Mouse (Mus musculus) cerebellum, adult (tissue): ENCODE data around the gene Myo1e.

Experiments used
- ATAC-seq: cut with Nextera tagmentation; 2 replicates; pipeline ENCODE4 v1.9.2; 2017; ENCODE audit warnings: mild to moderate bottlenecking, moderate library complexity, mixed read lengths; ENCODE audit not compliant: insufficient number of reproducible peaks, low FRiP score, low TSS enrichment

Myo1e gene

DNA sequence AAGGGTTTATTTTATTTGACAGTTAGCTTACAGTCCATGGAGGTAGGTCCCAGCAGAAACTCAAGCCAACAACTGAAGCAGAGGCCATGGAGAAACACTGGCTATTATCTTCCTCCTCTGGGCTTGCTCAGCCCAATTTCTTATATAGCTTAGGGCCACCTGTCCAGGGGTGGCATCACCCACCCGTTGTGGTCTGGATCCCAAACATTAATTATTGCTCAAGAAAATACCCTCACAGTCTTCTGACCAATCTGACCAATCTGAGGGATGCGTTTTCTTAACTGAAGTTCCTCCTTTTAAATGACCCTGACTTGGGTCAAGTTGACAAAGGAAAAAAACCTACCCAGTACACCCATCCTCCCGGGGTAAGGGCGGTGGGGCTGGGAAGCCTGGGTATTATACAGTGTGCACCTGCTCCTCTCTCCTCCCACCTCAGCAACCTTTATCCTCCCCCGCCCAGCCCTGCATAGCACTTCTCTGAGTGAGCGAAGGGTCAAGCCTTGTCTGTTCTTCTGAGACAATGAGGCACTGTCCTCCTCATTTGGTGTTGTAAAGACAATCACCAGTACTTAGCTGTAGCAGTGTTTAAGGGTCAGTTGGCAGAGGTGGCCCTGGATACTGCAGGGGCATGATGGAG is 12.3 kb downstream of the Myo1e start:
- ATAC-seq: no peak

DNA sequence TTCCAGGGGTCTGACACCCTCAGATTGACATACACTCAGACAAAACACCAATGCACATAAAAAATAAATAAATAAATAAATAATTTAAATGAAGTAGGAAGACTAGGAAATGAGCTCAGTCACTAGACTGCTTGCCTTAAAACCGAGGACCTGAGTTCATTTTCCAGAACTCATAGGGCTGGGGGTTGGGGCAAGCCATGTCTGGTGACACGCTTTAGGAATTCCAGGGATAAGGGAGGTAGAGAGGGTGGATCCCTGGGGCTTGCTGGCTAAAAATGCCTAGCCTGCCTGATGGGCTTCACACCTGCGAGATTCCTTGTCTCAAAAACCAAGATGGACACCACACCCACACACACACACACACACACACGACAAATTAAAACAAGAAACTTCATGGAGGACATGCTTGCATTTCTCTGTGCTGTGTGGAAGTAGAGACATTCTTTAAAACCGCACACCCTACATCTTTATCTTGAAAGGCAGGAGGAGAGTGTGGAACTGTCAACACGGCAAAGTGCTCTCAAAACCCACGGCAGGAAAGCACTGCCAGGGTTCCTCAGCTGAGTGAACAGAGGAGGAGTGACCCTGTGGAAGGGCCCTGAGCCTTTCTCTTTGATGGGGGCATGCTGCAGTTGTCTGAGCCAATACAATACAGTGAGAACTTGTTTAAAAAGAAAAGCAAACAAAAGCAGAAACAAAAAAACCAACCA is 13.5 kb downstream of the Myo1e start:
- no peak for ATAC-seq

GRCm38 (mm10) chr9:70223142-70223541 is 16.0 kb downstream of the Myo1e start:
- ATAC-seq: no peak

DNA sequence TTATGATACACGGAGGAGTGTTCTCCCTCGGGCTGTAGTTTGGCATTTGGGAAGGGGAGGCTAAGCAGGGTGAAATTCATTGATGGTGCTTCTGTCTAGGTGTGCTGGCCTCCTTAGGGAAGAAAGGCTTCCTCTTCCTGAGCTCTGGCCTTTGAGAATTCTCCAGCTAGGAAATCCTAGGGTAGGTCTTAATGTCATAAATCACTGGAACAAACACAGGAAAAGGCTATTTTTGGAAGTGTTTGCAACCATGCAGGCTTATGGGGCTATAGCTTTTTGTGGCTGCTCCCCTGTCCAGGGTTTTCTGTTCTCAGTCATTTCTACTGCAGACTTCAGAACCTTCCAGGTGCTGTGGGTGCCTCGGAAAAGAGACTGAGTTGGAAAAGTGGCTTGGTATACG is 16.9 kb downstream of the Myo1e start:
- no peak for ATAC-seq

DNA sequence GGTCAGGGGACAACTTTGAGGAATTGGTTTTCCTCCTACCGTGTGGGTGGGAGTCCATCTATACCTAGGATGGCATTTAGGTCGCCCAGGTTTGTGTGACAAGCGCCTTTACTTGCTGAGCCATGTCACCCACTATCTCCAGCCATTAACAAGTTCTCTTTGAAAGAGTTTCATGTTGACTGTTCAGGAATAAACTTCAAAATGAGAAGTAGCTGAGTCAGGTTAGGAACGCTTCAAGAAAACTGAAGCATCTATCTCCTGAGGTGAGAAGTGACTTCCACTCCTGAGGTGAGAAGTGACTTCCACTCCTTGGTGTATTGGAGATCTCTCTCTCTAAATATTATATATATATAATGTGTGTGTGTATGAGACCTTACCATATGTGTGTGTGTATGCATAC is 19.2 kb downstream of the Myo1e start:
- ATAC-seq: no peak

GRCm38 (mm10) chr9:70229823-70230222 is 22.7 kb downstream of the Myo1e start:
- no peak for ATAC-seq

DNA sequence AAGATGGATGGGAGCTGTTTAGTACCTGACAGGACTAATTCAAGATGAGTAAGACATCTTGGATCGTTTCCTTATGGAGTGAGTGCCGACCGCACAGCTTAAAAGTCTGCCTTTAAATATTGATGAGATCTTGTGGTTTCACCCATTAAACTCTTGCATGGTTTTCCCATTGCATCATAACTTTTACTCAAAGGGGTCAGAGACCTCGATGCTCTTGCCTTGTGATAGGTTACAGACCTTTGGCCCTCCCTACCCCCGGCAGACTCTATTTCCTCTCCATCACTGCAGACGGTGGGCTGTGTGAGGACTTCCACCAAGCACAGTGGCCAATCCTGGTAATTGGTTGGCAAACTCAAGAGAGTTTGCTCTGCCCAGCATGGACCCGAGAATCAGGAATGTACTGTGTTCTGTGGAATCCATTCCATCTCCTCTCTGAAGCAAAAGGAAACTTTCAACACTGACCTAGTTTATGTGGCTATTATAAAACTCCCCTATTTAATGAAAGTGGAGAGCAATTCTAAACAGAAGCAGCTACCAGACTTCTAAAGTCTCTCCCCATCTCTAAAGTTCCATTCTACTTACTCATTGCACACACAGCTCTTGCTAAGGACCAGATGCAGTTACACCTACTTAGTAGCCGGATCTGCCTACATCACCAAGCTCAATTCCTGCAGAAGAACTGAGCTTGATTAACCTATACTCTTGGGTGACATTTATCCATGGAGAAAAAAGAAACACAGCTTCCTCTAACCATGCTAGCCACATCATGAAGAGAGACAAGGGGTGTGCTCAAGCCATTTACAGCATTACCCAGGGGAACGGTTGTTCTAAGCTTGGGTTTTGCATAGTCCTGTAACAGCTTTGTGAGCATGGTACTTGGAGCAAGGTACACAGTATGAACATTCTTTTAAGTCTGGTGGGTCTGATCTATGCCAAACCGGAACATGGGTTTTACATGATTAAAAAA is 25.2 kb downstream of the Myo1e start:
- ATAC-seq: no peak

DNA sequence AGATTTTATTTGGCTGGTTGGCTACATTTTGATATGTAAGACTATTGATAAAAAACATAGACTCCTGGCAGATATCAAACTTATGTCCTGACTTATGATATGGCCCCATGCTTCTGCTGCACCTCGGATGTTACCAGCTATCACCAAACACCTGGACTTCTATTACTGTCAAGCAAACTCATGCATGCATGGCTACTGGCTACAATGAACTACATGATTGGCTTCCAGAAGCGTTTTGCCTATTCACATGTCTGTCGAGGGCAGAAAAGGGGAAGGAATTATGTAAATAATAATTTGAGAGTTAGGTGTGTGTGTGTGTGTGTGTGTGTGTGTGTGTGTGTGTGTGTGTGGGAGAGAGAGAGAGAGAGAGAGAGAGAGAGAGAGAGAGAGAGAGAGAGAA is 30.0 kb downstream of the Myo1e start:
- no peak for ATAC-seq

DNA sequence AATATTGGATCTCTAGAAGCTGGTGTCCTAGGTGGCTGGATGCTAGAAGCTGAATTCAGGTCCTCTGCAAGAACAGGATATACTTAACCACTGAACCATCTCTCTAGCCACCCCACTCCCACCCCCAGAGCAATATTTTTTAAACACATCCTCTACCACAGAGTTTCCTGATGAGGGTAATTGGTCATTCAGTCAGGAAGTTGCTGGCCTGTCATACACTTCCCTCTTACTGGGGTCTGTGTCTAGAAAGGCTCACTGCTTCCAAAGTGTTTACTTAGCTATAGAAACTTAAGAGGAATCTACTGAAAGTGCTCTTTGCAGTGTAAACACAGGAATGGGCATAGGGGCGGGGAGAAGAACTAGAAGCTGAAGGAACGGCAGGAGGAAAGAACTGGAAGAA is 30.4 kb downstream of the Myo1e start:
- ATAC-seq: no peak

GRCm38 (mm10) chr9:70238391-70238790 is 31.2 kb downstream of the Myo1e start:
- no peak for ATAC-seq

DNA sequence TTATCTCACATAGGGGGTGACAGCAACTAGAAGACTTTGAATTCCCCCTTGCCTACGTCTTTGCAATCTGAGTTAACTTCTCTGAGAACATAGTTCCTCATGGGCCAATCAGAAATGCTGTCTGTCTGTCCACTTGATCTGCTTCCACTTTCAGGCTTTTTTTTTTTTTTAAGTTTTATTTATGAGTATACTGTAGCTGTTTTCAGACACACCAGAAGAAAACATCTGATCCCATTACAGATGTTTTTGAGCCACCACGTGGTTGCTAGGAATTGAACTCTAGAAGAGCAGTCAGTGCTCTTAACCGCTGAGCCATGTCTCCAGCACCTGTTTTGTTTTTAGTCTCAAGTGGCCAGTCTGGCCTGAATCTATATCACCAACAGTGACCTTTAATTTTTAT is 32.1 kb downstream of the Myo1e start:
- ATAC-seq: no peak

DNA sequence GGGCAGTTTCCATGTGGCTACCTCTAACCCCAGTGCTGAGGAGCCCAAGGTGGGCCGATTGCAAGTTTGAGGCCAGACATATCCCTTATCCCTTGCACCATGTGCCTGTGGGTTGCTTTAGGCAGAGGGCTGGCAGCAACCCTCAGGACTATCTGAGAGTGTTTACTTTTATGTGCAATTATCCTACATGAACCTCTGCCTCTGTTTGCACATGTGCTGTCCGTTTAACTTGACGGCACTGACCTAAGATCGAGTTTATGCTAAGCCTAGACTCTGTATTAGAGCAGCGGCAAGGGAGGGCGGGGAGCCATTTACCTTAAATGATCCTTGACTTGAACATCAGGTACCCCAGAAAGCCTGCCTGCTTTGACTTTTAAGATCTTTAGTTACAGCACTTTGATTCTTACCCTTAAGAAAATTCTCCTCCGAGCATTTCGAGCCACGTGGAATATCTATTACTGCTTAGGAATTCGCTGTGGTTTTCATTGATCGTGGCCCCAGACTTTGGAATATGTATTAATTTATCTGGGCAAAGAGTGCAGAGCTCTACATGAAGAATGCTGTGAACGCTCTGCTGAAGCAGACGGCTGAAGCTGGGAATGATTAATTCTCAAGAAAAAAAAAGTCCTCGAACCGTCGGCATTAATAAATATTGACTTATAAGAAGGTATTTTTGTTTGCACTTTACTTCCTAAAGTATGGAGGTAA is 33.7 kb downstream of the Myo1e start:
- no peak for ATAC-seq

- ATAC-seq: no peak
Observed at GRCm38 (mm10) chr9:70241411-70241961, 34.3 kb downstream of the Myo1e start.

- no peak for ATAC-seq
Observed at GRCm38 (mm10) chr9:70242112-70242862, 35.1 kb downstream of the Myo1e start.

DNA sequence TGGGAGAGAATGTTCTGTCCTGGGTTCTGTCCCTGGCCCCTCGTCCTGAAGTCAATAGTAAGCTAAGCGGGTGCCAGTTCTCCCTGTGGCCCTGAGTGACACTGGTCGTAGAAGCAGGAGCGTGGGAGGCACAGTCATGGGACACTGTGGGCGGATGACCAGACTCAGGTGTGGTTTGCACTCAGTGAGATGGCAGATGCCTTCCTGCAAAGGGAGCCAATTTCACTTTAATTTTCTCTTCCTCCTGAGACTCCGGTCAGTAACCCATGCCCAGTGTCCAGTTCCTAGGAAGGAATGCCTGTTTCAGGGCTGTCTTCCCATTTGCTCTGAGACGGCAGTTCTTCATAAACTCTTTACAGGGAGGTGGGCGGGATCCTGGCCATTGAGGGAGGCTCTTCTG is 36.1 kb downstream of the Myo1e start:
- no peak for ATAC-seq

GRCm38 (mm10) chr9:70243708-70244107 is 36.6 kb downstream of the Myo1e start:
- ATAC-seq: no peak

DNA sequence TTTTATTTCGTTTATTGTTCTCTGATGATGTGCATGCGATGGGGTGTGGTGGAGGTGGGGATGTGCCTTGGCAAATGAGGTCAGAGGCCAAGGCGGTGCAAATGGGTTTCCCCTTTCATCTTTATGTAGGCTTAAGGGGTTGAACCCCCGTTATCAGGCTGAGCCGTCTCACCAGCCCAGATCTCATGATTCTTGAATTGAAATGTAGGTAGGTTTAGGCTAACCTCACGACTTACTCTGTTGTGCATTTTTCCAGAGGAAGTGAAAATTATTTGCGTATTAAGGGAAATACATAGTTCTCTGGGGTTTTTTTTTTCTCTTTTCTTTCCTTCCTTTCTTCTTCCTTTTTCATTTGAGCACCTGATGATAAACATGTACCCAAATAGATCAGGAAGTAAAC is 37.0 kb downstream of the Myo1e start:
- no peak for ATAC-seq

- ATAC-seq: no peak
Observed at GRCm38 (mm10) chr9:70245040-70245439, 37.9 kb downstream of the Myo1e start.

- ATAC-seq: no peak
Observed at GRCm38 (mm10) chr9:70246427-70246826, 39.3 kb downstream of the Myo1e start.

DNA sequence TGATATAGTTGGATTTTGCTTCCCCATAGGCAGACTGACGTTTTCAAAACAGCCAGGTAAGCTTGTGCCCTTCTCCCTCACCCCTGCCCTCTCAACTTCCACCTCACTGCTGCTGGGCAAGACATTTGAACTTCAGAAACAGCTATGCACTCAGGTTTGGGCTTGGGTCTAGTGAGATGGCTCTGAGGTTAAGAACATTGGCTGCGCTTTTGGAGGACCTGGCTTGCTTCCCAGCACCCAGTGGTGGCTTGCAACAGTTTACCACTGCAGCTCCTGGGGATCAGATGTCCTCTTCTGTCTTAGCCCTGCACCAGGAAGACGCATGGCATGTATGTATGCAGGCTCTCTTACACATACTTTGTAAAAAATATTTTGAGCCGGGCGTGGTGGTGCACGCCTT is 40.9 kb downstream of the Myo1e start:
- ATAC-seq: no peak
